Mouse (Mus musculus) heart, postnatal 0 days (tissue): ENCODE measurements around the gene Dse. TPM values are rescaled to one million over a fixed set of nuclear protein-coding genes. Genes with fewer than 3 reads are reported as not detected.
"Not testable (repeated sequence)": the region's sequence is repeated elsewhere in the genome, so short reads cannot be mapped to it uniquely, and the experiment has no call there.

Source experiments
- ATAC-seq: fragments of 200-750 bp; cut with Nextera tagmentation; 2 replicates; pipeline ENCODE4 v1.8.0; 2017; ENCODE audit warnings: low read depth, moderate number of reproducible peaks, moderate library complexity; ENCODE audit not compliant: insufficient read depth
- DNase-seq: peaks from one replicate; pipeline ENCODE4 v3.0.0-alpha.2; 2016; ENCODE audit warnings: low spot score
- H3K27ac ChIP-seq: fragments of 300-500 bp; sonication (generic); 2 replicates; pipeline ENCODE4 v1.5.1; 2014; ENCODE audit warnings: low read depth, mild to moderate bottlenecking
- H3K27me3 ChIP-seq: fragments of 300-500 bp; sonication (generic); 2 replicates; pipeline ENCODE4 v1.6.1; 2014; ENCODE audit warnings: low read length, mixed read lengths; ENCODE audit not compliant: control insufficient read depth, insufficient read depth
- H3K36me3 ChIP-seq: fragments of 300-500 bp; sonication (generic); replicated peaks from 2 replicates; pipeline ENCODE4 v1.6.1; 2014; ENCODE audit warnings: low read length, mixed read lengths; ENCODE audit not compliant: control insufficient read depth, insufficient read depth
- H3K4me1 ChIP-seq: fragments of 300-500 bp; sonication (generic); 2 replicates; pipeline ENCODE4 v1.6.1; 2014; ENCODE audit warnings: antibody characterized with exemption; ENCODE audit not compliant: control insufficient read depth, insufficient read depth
- H3K4me2 ChIP-seq: fragments of 300-500 bp; sonication (generic); 2 replicates; pipeline ENCODE4 v1.6.1; 2014; ENCODE audit warnings: low read depth, mild to moderate bottlenecking, low read length, moderate library complexity
- H3K4me3 ChIP-seq: fragments of 300-500 bp; sonication (generic); 2 replicates; pipeline ENCODE4 v1.5.1; 2014; ENCODE audit warnings: low read depth, low read length
- H3K9ac ChIP-seq: fragments of 300-500 bp; sonication (generic); replicated peaks from 2 replicates; pipeline ENCODE4 v1.6.1; 2014; ENCODE audit warnings: low read depth, low read length, mixed read lengths
- H3K9me3 ChIP-seq: fragments of 300-500 bp; sonication (generic); replicated peaks from 2 replicates; pipeline ENCODE4 v1.6.1; 2016; ENCODE audit warnings: low read length; ENCODE audit not compliant: control insufficient read depth
- CTCF ChIP-seq: IDR thresholded peaks from 2 replicates; pipeline ENCODE4 v1.5.1; 2016; ENCODE audit warnings: antibody characterized with exemption, control low read depth, low read depth
- EP300 ChIP-seq: IDR thresholded peaks from 2 replicates; pipeline ENCODE4 v1.6.1; 2016; ENCODE audit warnings: antibody characterized with exemption, low read depth
- WGBS: fragments of 180-500 bp; shearing (Covaris S2); extraction: QIAGEN DNeasy Blood & Tissue Kit; methylation state at CpG from one replicate; pipeline ENCODE4 v1.1.7; 2014; 5-methylcytosine and 5-hydroxymethylcytosine counted together
- polyA plus RNA-seq: library from polyadenylated mRNA; unstranded; fragments of >200 nt; fragmentation: Nextera tagmentation; extraction: Ambion mirVana; gene quantifications from 2 replicates; pipeline ENCODE4 v1.2.1, GENCODE M21; 2015
- total RNA-seq: library from RNA; depleted of rRNA; stranded (reverse); fragments of >200 nt; gene quantifications from 2 replicates; pipeline ENCODE4 v1.2.3, GENCODE M21; 2014; ENCODE audit warnings: low replicate concordance; rRNA removed

Gene Dse
- total RNA-seq (19.5 and 36.9 TPM in 2 replicates), polyA plus RNA-seq (5.8 and 6.1 TPM in 2 replicates)

GRCm38 (mm10) chr10:34207503-34207850, at the start of gene Dse:
Dse (minus strand) TSS chr10:34207715.
- ATAC-seq (peak; percentile 19; the same call in 1 of the 2 replicates), DNase-seq (peak; percentile 39)
- WGBS, result under 1% methylated on average over 12 of the region's 14 CpGs

GRCm38 (mm10) chr10:34252833-34253232, 45.3 kb upstream of the Dse start:
- H3K27ac ChIP-seq, H3K4me2 ChIP-seq, H3K4me3 ChIP-seq, H3K4me1 ChIP-seq, H3K9ac ChIP-seq, ATAC-seq, H3K9me3 ChIP-seq, H3K27me3 ChIP-seq, DNase-seq, H3K36me3 ChIP-seq: not testable (repeated sequence)
- 92% methylated on average over 9 of the region's 9 CpGs for WGBS

More at GRCm38 (mm10) chr10:34207503-34207850, at the start of gene Dse:
- Histone ChIP-seq H3K9ac (peak within 1 kb of the TSS; percentile 73), H3K4me2 (peak within 1 kb of the TSS; percentile 85), H3K27me3 (no peaks in the 10 kb centered on the region), H3K4me3 (peak within 1 kb of the TSS; percentile 77), H3K4me1 (no peaks in the 10 kb centered on the region), H3K36me3 (no peaks in the 10 kb centered on the region), H3K9me3 (no peaks in the 10 kb centered on the region), H3K27ac (peak within 1 kb of the TSS; percentile 77)
- TF ChIP-seq CTCF (no peak), EP300 (no peak)

- Histone ChIP-seq H3K4me3 (no peak overlapping the region), H3K4me1 (no peaks in the 10 kb centered on the region), H3K27ac (no peak overlapping the region), H3K27me3 (no peaks in the 10 kb centered on the region), H3K9me3 (no peaks in the 10 kb centered on the region), H3K9ac (no peak overlapping the region), H3K4me2 (no peak overlapping the region), H3K36me3 (no peaks in the 10 kb centered on the region)
- no peak for DNase-seq
- ATAC-seq, result no peak
- no peak for TF ChIP-seq CTCF
- TF ChIP-seq EP300, result no peak
- WGBS, result 32% methylated on average over 2 of the region's 2 CpGs
Measured at GRCm38 (mm10) chr10:34249594-34249993, 42.1 kb upstream of the Dse start.

- WGBS, result 53% methylated on average over 3 of the region's 3 CpGs
- Histone ChIP-seq H3K27ac (no peak overlapping the region), H3K4me3 (no peak overlapping the region), H3K9ac (no peak overlapping the region), H3K9me3 (no peaks in the 10 kb centered on the region), H3K4me1 (no peaks in the 10 kb centered on the region), H3K36me3 (no peaks in the 10 kb centered on the region), H3K4me2 (no peak overlapping the region), H3K27me3 (no peaks in the 10 kb centered on the region)
- DNase-seq (peak; percentile 26), ATAC-seq (no peak)
- TF ChIP-seq EP300 (no peak), CTCF (no peak)
Measured at GRCm38 (mm10) chr10:34247757-34248156, 40.2 kb upstream of the Dse start.

- peak; percentile 57; the same call in 1 of the 2 replicates for ATAC-seq
- TF ChIP-seq EP300 (no peak), CTCF (no peak)
- Histone ChIP-seq H3K27me3 (no peaks in the 10 kb centered on the region), H3K9me3 (no peaks in the 10 kb centered on the region), H3K36me3 (no peaks in the 10 kb centered on the region), H3K9ac (no peak overlapping the region), H3K4me2 (no peak overlapping the region), H3K4me1 (no peaks in the 10 kb centered on the region), H3K27ac (no peak overlapping the region), H3K4me3 (no peak overlapping the region)
- DNase-seq, result peak; percentile 12
- 55% methylated on average over 2 of the region's 2 CpGs for WGBS
Measured at GRCm38 (mm10) chr10:34246106-34246505, 38.6 kb upstream of the Dse start.

- H3K4me3 ChIP-seq, result no peak overlapping the region
- H3K4me1 ChIP-seq, result no peaks in the 10 kb centered on the region
- no peaks in the 10 kb centered on the region for H3K36me3 ChIP-seq
- no peak overlapping the region for H3K9ac ChIP-seq
- DNase-seq (no peak), ATAC-seq (no peak)
- no peak for TF ChIP-seq CTCF
- no peak for TF ChIP-seq EP300
- H3K27me3 ChIP-seq, result no peaks in the 10 kb centered on the region
- no peak overlapping the region for H3K4me2 ChIP-seq
- H3K9me3 ChIP-seq, result no peaks in the 10 kb centered on the region
- no peak overlapping the region for H3K27ac ChIP-seq
- WGBS, result 61% methylated on average over 5 of the region's 5 CpGs
Measured at GRCm38 (mm10) chr10:34244745-34245144, 37.2 kb upstream of the Dse start.
